Mouse (Mus musculus) gastrocnemius, postnatal 25 days (tissue): ENCODE data around the gene Naf1. TPM values are rescaled to one million over a fixed set of nuclear protein-coding genes. Genes with fewer than 3 reads are reported as not detected.
A peak's percentile ranks its signal among the peaks of the same experiment; 100 is the strongest.

Experiments
- DNase-seq: peaks from one replicate; pipeline ENCODE4 v3.0.0; 2022
- long read RNA-seq, 2 experiments: library from polyadenylated mRNA; stranded (forward); transcript quantifications; one replicate each; pipeline ENCODE4 v2.0.0; 2021
- total RNA-seq, 2 experiments: library from RNA; stranded (reverse); gene quantifications; 1 replicate in 1 of 2; 2 replicates in 1 of 2; pipeline ENCODE4 v1.2.3; 2021

The Naf1 gene
- 1 to 10 TPM; 2.8 to 2.9 TPM for total RNA-seq
- long read RNA-seq, experiment 1: 0 reads
- long read RNA-seq, experiment 2, partial matches to known transcripts: 1 of 1 reads
- long read RNA-seq, experiment 2, other reads (novel, unspliced or antisense): 0 of 1 reads

GRCm38 (mm10) chr8:66860023-66860422, at the start of gene Naf1:
Naf1 (plus strand) TSS chr8:66860217.
- DNase-seq: peak; percentile 87

DNA sequence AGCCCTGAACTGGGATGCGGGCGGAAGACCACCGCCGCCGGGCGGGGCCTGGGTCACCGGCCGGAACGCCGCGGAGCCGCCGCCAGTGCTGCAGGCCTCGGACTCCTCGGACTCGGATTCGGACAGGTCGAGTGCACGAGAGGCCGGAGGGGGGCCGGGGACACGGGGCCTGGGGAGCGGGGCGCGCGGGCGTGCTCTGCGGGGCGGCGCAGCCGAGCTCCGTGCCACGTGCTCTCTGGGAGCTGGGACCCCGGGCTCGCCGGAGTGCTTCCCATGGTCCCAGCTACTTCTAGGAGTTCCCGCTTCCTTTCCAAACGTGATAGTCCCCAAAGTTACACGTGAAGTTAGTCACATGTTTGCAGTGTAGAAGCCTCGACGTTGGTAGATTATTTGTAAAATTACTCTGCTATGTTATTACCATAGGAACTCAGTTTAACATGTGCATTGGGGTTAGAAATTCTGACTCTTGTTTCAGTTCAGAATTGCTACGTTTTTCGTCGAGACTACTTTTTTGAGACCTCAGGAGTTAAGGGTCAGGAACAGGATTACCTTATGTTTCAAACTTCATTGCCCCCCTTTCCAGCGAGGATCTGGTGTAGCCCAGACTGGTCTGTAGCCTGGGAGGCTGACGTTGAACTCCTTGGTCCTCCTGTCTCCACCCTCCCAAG, 1.0 kb downstream of the Naf1 start:
- DNase-seq: peak; percentile 12

DNA sequence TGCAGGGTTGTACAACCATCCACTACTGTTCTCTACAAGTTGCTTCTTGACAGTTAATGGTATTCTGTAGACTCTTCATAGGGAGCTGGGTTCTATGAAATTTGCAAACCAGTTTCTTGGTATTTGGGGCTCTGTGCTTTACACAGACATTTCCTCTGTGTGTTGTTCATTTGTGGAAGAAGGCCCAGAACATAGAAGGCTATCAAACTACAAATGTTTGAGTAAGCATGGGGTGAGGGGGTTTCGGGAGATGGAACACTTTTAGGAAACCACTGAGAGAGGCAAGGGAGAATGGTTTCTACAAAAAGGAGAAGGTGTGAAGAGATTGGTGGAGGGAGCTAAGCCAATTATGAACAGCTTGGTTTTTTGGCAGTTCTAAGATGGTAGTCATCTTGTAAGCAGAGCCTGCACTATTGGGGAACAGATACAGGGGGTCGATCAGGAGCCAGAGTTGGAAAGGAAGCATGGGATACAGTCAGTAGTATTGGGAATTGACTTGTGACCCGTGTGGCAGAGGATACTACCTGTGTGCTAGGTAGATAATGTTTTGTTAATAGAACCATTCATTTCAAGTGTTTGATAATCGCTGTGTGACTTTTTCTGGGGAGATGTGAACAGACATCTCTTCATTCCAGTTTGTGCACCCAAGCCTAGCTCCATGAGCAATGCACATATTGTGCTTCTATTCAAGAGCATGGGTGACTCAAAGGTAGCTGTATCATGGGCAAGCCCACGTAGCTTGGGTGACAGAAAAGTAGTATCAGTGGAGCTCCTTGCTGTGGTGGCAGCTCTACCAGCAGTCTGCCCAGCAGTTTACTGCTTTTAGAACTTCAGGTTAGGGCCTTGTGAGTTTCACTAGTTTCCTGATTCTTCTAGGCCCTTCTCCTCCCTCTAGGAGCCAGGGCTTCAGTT, 1.8 kb downstream of the Naf1 start:
- no peak for DNase-seq

- DNase-seq: no peak
Measured at GRCm38 (mm10) chr8:66863761-66864160, 3.7 kb downstream of the Naf1 start.

DNA sequence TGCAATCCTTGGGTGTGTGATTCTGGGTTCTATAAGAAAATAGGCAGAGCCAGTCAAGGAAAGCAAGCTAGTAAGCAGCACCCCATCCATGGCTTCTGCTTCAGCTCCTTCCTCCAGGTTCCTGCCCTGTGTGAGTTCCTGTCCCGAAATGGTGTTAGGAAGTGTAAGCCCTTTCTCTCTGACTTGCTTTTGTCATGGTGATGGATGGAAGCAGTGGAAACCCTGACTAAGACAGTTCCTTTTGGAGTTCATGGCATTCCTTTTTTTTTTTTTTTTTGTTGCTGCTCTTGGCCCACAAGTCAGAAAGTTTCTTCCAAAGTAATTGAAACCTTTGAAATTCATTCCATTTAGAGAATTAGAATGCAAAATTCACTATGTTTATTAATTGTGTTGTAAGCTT, 5.1 kb downstream of the Naf1 start:
- DNase-seq: no peak

- no peak for DNase-seq
Measured at GRCm38 (mm10) chr8:66867679-66868078, 7.7 kb downstream of the Naf1 start.

GRCm38 (mm10) chr8:66869211-66869932, 9.4 kb downstream of the Naf1 start:
- no peak for DNase-seq

DNA sequence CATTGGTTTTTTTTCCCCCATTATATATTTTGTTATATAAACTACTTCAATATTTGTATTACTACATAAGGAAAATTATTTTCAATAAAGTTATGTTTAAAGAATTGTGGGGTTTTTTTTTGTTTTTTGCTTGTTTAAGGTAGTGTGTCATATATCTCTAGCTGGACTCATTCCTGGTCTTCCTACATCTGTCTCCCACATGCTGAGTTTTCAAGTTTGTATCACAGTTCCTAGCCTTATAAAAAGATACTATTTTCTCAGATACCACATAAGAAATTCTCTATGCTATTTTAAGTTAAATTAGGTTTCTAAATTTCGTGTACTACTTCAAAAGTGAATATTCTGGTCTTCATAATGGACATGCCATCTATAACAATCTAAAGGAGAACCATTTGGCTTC, 23.8 kb downstream of the Naf1 start:
- DNase-seq: no peak

DNA sequence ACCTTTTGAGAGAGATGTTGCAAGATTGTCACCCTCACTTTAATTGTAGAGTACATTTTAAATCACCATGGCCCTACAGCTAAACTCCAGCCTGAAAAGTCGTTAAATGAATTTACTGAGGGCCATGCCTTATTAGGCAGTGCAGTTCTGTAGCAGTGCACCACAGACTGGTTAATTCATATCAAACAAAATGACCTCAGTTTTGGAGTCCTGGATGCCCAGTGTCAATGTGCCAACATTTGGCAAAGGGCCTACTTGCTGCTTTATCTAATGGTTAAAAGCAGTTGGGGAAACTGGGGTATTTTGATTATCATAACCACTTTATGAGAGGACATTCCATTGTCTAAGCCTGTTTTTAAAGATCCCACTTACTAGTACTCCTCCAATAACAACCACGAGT, 31.9 kb downstream of the Naf1 start:
- no peak for DNase-seq

GRCm38 (mm10) chr8:66905000-66905399, 45.0 kb downstream of the Naf1 start:
- no peak for DNase-seq

DNA sequence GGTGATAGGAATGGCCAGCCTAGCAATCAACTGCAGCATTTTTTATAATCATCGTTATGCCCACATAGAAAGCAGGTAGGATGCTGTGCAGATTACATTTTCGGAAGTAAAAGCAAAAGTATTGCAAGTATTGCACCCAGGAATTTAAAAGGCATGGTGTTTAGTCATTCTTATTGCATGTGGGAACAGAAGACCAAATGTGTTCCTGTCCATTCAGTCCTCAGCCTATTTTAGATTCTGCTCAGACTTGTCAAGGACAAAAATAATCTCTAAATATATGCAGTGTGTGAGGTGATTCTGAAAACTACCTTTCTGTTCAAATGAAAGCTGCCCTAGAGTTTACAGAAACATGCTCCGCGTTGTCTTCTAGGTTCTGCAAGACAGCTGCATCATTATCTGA, 45.5 kb downstream of the Naf1 start:
- DNase-seq: no peak

GRCm38 (mm10) chr8:66906116-66906515, 46.1 kb downstream of the Naf1 start:
- DNase-seq: no peak

- no peak for DNase-seq
Measured at GRCm38 (mm10) chr8:66910684-66911083, 50.7 kb downstream of the Naf1 start.

DNA sequence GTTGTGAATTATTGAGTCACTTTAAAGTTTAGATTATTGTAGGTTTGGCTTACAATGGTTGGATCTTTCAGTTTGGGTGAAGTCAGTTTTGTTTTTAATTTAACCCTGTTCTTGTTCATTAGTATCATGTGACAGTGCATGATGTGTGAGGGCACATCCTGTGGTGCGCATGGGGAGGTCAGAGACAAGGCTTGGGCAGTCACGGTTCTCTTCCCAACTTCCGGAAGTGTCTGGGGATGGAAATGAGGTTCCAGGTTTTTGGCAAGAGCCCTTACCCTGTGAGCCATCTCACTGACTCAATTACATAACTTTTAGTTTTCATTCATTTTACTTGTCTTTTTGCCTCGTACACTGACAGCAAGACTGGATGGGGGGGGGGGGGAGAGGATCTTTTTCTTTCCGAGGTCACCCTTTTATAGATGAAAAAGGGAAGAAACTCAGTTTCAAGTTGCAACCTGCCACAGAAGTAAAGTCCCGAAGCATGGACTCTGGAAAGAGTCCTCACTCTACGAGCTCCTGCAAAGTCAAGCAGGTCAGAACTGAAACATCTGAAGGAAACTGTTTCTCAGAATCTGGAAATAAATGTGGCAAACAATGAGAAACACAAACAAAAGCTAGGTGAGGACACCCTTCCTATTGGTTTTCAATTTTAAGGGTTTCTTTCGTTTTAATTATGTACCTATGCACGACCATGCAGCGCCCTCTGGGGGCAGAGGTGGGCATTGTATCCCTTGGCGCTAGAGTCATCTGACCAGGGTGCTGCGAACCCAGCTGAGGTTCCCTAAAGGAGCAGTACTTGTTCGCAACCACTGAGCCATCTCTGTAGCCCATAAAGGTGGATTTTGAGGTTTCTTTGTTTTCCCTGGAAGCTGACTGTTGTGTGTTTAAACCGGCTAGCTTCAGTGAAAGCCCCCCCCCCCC, 53.9 kb downstream of the Naf1 start:
- no peak for DNase-seq

DNA sequence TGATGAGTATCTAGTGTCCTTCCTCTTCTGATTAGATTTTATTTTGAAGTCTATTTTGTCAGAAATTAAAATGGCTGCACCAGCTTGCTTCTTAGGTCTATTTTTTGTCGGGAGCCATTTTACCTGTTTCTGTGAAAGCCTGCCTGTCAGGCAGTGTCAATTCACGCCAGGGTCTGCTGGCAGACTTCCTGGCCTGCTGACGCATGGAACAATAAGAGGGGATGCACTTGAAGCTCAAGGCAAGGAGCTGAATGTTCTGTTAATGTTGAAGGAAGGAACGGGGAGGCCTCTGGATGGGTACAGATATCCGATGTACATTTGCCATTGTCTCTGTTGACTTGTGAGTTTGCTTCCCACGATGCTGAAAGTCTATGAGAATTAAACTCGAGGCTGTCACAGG, 56.0 kb downstream of the Naf1 start:
- no peak for DNase-seq

DNA sequence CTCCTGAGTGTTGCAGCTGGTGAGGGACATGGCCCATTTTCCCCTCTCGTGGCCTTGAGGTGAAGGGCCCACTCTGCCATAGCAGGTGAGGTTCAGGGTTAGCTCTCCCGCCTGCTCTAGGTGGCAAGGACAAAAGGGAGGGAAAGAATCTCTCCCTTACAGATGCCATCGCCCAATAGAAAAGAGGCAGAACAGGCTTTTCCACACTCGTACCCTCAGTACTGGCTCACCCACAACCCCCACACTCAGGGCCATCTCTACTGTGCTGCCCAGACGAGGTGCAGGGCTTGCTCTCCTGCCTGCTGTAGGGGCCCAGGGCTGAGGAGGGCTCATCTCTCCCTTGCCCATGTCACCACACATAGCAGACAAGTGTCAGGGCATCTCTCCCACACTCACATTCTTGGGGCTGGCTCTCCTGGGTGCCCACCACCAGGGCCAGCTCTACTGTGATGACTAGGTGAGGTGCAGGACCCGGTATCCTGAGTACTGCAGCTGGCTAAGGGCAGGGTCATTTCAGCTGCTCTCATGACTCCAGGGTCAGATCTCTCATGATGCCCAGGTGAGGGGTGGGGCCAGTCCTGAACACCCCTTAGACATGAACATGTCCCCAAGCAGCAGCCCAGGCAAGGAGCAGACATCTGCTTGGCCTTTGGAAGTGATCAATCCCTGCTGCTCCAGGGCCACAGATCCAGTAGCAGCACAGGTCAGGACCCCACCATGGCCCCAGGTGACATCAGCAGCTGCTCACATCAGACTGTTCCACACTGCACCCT, 57.9 kb downstream of the Naf1 start:
- no peak for DNase-seq

DNA sequence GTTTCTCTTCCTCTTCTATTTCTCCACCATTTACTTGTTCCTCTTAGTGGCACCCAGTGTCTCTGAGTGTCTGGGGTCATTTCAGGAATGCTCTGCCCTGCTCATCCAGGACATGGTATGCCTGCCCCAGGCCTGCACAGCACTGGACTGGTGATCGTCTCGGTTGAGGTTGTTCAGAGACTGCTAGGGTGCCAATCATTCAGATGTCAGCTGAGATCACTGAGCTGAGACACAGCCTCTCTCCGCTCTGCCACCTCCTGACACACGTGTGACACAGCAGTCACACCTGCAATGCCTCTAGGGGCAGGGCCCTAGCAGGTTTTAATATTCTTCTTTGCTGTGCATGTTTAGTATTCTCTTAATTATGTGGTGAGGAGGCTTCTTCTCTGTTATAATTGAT, 58.5 kb downstream of the Naf1 start:
- DNase-seq: no peak

DNA sequence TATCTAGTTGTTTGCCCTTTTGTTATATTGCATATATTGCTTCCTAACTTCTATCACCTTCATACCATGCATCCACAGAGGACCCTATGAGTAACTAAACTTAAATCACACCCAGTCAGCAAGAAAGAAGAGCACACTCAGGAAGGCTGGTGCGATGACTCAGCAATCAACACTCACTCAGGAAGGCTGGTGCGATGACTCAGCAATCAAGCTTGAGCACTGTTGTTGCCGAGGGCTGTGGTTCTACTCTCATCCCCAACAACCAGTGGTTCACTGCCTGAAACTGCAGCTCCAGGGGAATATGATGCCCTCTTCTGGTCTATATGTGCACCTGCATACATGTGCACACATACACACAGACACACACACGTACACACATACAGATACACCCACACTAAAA, 73.7 kb downstream of the Naf1 start:
- no peak for DNase-seq

DNA sequence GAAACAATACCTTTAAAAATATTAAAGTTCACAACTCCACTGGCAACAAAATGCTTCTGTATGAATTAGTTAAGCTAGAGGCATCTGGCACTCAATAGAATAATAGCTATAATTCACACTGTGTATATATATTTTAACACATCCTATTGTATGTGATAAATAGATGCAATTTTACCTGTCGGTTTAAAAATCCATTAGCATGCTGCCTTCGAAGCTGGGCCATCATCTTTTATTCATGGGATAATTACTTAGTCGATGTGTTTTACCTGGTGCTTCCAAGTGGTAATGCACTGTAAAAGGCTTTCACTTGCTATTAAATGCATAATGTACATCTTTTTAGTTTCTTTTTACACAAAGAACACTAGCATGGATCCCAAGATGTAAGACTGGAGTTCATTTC, 76.2 kb downstream of the Naf1 start:
- no peak for DNase-seq
